Mouse (Mus musculus) E14TG2a.4 (cell line): ENCODE measurements around the gene Gm45213.

Experiments used
- CTCF ChIP-seq: conservative IDR thresholded peaks from 2 replicates; pipeline ENCODE4 v1.5.1; 2014; ENCODE audit warnings: low read length
- POU5F1 ChIP-seq: IDR thresholded peaks from 2 replicates; pipeline ENCODE4 v1.6.1; 2014; ENCODE audit warnings: low read length, borderline replicate concordance

GRCm38 (mm10) chr7:66010518-66010917 lies 32.9 kb upstream of the Gm45213 start:
- no peak for TF ChIP-seq CTCF
- no peak for TF ChIP-seq POU5F1
